Mouse (Mus musculus): ENCODE results near the gene Gpc5.
"Not testable (repeated sequence)": the region's sequence is repeated elsewhere in the genome, so short reads cannot be mapped to it uniquely, and the experiment has no call there.

Gpc5 gene

DNA sequence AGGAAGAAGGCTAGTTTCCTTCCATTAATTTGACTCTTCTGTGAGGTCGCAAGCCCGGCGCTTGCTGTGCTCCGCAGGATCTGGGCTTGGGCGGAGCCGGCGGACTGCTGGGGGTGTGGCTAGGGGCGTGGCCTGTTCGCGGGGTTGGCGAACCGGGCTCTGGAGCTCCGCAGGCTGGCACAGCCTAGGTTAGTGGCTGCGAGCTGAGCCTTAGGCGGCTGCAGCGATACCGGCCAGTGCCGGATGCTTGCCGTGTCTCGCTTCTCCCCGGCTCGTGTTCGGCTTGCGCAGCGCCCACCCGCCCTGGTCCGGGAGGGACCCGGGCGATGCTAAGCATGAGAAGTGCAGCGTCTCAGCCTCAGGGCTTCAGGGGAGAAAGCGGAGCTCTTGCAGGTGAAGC lies at the start of gene Gpc5:
Gpc5 (plus strand) TSS at position 135 of the 400 bp plus-strand sequence.
- DNase-seq (ENCODE audit: low spot score), result peak; percentile 43

DNA sequence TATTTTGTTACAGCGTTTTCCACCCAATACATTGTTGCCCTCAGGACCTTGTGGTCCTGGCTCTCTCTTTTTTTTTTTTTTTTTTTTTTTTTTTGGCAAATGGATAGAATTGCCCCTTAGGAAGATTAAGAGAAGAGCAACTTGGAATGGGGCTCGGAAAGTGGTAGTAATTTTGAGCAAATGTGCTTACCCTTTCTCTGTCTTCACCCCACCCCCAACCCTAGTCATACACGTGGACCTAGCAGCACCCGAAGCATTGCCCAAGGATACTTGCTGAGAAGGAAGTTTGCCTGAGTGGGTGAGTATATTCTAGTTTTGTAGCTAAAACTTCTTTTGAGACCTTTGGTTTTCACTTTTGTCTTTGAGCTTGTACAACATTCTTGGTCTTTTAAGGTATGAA lies 49.4 kb upstream of the Gpc5 start:
- DNase-seq (ENCODE audit: low spot score), result no peak

DNA sequence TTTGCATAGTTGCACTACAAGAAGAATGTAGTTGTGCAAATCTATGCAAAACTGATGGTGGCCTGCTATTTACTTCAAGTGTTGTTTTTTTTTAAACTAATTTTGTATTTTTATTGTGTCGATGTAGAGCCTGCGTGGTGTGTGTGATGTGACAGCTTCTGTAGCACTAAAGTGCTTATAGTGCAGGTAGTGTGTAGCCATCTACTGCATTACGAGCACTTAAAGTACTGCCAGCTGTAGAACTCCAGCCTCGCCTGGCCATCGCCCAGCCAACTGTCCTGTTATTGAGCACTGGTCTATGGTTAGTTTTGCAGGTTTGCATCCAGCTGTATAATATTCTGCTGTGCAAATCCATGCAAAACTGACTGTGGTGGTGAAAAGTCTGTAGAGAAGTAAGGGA lies 48.0 kb upstream of the Gpc5 start:
- DNase-seq (ENCODE audit: low spot score), result no peak

DNA sequence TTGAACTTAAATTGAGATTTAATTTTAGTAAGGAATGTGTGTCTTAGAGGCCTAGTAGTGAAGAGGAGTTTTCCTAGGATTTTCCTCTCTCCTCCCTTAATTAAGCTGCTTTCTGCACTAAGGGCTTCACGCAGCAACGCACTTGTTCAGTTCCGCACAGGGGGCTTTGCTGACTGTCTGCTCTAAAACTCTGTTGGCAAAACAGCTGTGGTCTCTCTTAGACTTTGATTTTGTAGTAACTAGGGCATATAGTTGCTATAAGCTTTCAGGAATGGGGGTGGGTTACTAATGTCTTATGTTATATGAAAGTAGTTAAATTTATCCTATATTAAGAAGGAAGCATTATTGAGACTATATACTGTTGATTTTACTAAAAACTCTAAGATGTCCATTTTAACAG lies 46.3 kb upstream of the Gpc5 start:
- no peak for DNase-seq (ENCODE audit: low spot score)

DNA sequence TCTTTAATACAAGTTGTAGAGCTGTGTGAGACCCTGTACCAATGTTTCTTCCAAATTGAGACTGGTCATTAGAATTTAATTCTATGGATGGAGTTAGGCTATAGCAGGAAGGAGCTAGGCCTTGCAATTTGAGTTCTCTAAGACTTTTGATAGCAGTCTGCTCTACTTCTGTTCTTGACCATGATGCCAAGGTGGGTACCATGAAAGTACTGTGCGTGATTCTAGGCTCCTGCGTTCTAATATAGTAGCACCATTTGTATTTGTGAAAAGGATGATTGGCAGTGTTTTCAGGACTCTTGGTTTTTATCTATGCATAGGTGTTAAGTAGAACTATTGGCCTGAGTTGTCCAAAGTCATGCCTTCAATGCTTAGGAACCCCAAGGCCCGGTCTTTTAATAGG lies 44.7 kb upstream of the Gpc5 start:
- DNase-seq (ENCODE audit: low spot score), result no peak

DNA sequence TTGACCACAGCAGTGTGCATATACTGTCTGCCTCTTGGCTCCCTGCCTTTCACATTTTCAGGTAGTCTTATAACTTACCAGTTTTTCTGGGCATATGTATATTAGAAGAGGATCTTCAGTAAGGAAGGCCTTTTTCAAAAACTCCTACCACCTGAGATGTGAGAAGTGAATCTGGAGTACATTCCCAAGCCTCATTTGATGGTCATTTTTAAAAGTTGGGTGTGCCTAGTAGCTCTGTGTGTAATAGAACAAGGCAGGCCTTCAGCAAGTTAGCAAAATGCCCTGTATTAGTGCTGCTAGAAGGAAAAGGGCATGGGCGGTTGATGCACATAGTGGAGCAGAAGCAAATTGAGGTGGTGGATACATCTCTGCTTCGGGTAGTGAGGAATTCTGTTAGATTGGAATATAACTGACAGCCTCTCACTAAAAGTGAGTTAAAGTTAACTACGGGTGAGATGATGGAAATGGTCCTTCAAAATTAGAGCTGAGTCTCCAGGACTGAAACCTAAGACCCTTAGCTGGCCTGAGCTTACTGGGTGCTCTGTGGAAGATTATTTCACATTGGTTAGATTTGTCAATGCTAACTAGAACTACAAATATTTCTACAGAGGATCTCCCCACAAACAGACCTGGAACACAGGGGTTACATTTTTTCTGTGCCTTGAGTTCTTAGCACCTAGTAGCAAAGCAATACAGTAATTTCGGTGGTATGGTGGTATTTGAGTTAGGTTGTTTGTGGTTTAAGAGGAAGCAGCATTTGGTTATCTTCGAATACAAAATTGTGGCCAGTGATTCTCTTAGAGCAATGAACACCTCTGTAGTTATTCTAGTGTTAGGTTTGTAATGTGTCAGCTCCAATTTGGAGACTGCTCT lies 43.8 kb upstream of the Gpc5 start:
- no peak for DNase-seq (ENCODE audit: low spot score)

DNA sequence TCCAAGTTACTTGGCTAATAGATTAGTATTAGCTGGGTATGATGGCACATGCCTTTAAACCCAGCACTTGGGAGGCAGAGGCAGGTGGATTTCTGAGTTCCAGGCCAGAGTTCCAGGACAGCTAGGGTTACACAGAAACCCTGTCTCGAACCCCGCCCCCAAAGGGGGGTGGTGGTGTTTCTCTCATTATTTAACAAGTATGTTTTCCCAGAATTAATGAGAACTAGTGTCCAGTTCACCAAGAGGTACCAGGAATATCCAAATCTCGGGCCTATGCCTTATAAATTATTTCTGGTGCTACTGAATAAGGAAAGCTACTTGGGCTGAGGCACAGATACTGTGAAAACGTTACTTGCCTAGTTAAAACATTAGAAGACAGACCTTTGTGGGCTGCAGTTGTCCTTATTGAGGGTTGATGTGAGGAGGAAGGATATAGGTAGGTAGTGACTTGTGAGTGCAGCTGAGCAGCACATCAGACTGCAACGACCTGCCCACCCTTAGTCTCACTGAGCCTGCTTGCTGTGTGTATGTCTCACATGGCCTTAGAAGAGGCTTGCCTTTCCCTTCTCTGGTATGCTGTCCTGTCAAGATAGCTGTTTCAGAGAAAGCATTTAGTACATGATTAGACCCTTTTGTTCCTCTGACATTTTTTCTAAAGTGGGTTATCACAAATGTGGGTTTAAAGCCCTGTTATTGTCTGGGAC lies 43.0 kb upstream of the Gpc5 start:
- DNase-seq (ENCODE audit: low spot score), result no peak

DNA sequence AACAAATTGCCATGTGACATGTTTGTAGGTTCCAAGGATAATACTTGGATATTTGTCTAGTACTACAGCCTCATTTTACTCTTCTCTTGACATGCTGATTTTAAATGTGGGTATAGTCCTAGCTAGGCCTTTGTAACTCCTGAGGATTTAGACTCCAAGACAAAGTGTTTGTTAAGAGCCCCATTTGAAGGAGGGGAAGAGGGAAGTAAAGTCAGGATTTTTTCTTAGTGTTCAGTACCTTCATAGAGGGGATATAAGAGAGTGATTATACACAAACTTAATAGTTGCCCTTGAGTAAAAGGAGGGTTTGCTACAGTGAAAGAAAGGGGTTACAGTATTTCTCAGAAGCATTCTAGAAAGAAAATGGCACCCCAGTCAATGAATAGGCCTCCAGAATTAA lies 42.2 kb upstream of the Gpc5 start:
- no peak for DNase-seq (ENCODE audit: low spot score)

DNA sequence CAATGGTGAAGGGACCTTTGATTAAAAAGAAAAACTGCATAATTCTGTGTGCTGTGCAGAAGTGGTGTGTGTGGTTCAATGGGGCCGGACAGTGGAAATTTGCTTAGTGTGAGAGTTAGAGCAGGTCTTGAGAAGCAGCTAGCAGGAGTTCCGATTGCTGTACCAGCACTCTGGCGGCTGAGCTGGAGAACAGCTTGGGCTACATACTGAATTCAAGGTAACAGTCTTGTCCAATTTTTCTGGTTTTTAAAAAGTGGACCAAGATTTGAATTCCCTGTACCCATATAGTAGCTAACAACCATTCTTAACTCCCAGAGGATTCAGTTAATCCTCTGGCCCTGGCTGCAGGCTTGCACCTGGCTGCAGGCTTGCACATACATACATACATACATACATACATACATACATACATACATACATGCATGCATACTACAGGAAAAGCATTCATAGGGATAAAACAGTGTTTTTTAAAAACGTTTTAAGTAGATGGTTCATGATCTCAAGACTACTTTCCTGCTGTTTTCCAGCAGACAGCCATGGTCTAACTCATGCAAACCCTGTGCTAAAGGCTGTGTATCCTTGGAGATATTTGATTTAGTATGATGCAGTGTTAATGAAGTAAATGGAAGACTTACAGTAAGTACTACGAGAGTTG lies 40.8 kb upstream of the Gpc5 start:
- no peak for DNase-seq (ENCODE audit: low spot score)

DNA sequence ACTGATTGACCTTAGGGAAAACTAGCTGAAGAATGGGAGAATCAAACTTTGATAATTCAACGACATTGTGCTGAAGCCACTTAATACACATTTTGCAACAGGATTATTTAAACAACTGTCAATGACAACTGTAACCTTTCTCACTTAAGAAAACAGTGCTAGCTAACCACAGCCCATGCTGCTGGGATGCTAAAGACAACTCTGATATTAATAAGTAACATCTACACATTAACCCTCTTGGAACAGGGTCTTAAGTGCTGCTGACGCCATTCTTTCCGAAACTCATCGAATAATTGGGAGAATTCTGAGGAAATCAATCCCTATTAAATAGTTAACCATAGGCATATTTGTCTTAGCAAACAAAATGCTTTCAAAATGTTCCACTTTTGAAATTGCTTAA lies 39.6 kb upstream of the Gpc5 start:
- DNase-seq (ENCODE audit: low spot score), result no peak

DNA sequence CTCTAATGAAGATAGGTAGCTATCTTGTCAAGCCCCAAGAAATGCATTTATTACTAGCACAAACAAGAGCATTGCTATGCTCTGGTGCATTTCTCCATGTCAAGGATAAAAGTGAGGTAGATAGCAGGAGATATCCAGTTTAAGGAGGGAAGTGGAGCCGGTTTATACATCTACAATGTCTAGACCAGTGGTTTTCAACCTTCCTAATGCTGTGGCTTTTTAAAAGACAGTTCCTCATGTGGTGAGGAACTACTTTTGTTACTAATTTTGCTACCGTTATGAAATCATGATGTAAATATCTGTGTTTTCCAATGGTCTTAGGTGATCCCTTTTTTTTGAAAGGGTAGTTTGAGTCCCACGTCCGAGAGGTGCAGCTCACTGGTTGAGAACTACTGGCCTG lies 37.8 kb upstream of the Gpc5 start:
- no peak for DNase-seq (ENCODE audit: low spot score)

DNA sequence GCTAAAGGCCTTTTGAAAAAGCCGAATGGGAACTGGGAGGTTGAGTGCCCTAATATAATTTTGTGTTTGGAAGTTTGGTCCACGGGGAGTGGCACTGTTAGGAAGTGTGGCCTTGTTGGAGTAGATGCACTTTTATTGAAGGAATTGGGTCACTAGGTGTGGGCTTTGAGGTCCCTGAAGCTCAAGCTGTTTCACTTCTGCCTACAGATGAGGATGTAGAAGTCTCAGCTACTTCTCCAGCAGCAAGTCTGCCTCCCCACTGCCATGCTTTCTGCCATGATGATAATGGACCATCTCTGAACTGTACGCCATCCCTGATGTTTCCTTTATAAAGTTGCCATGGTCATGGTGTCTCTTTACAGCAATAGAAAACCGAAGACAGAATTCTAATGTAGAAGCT lies 34.5 kb upstream of the Gpc5 start:
- DNase-seq (ENCODE audit: low spot score), result no peak

DNA sequence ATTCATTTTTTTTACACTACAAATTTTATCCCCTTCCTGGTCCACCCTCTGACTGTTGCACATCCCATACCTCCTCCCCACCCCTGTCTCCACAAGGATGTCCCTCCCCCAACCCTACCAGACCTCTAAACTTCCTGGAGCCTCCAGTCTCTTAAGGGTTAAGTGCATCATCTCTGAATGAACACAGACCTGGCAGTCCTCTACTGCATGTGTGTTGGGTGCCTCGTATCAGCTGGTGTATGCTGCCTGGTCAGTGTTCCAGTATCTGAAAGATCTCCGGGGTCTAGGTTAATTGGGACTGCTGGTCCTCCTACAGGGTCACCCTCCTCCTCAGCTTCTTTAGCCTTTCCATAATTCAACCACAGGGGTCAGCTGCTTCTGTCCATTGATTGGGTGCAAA lies 25.9 kb upstream of the Gpc5 start:
- not testable (repeated sequence) for DNase-seq (ENCODE audit: low spot score)

DNA sequence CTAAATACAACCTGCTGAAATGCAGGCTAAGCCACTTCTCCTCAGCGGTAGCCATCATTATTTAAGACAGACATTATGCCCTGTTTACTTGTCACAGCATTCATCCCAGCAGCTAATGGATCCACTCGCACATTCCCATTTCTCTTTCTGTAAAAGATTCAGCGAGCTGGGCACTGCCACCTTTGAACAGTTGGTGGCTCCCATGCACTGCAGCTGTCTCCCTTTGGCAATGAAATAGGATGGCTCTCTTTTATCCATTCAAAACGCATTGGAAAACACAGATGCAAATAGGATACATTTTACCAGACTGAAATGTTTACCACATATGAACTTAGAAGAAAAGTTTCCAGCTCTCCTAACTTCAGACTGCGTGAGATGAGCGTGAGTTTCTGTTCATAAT lies 21.5 kb upstream of the Gpc5 start:
- no peak for DNase-seq (ENCODE audit: low spot score)

DNA sequence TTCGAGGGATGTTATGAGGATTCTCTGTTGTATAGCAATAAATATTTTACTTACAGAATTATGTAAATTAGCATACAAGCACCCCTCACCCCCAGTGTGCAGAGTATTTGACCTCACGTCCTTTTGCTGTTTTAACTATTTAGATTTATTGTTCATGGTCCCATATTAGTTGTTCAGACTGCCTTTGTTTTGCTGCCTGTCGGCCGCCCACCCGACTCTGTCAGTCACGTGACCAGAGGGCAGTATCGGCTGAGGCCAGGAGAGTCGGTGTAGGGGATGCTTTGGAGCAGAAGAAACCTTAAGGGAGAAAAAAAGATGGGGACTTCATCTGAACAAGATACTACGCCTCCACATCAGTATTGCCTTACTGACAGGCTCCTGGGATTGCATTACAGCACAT lies 14.7 kb upstream of the Gpc5 start:
- no peak for DNase-seq (ENCODE audit: low spot score)

DNA sequence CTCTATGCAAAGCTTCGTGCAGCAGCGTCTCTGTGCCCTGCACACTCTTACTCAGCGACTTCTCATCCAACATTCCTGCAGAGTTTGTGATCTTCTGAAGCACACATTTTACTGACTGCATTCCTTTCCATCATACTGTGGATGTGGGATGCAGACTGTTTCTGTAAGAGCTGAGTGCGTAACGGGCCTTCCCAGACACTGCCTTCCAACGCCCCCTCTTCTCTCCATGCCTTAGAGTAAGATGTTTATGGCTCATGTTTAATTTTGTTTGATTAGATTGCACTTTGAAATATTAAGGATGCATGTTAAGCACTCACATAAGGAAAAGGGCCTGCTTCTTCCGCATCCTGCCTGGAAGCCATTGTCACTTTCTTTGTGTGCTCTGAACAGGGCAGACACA lies 14.0 kb upstream of the Gpc5 start:
- DNase-seq (ENCODE audit: low spot score), result no peak

DNA sequence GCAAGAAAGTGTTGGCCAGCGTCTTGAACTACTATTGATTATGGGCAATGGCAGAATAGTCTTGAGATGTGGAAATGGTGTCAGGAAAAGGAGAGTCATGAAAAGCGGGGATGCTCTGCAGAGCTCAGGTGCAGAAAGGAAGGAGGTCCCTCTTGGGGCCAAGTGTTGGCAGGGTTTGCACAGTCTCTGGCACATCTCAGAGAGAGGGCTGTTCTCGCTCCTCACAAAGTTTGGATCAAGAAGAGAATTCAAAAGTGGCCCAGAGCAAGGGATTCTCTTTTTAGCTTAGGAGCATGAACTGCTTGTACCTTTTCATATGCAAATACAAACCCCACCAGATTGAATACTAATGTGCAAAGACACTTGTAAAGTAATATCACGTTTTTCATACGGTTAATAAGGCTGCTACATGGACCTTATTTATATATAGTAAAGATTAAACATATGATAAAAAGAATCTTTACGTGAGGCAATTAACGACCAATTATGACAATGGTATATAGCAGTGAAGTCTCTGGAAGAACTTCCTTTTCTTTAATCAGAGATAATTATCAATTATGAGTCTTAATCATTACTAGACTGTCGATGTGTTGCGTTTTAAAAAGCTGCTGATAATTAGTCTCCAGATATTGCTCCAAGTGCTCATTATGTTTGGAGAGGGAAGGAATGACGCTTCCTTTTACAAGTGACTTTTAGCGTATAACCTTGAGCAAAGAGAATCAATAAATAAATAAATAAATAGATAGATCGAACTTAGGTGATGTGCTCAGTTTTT lies 10.1 kb upstream of the Gpc5 start:
- no peak for DNase-seq (ENCODE audit: low spot score)

DNA sequence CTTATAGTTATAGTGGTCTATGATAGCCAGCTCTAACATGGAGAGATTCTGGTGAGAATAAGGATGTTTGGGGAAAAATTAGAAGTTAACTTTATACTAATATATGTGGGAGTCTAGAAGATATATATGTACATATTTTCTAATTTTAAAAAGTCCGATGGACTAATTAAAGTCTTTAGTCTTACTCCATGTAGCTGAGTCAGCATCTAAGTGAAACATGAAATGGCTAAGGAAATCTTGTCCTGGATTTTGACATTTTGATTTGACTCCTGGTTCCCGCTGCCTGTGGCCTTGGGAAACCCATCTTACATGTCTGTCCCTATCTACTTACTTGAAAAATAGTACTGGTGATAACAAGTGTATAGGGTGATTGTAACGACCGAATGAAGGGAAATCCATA lies 1.5 kb upstream of the Gpc5 start:
- DNase-seq (ENCODE audit: low spot score), result no peak

DNA sequence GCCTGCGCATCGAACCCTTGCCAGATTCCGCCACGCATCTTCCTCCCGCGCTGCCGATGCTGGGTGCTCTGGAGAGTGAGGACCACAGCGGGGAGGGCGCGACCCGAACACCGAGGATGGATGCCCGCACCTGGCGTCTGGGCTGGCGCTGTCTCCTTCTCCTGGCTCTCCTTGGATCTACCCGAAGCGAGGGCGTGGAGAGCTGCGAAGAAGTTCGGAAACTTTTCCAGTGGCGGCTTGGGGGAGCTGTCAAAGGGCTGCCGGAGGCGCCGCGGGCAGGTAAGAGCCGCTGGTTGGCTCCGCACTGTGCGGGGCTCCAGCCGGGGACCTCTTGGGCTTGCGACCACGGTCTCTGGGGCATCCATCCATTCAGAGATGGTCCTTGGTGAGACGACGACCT lies 495 bp downstream of the Gpc5 start:
- DNase-seq (ENCODE audit: low spot score), result no peak

DNA sequence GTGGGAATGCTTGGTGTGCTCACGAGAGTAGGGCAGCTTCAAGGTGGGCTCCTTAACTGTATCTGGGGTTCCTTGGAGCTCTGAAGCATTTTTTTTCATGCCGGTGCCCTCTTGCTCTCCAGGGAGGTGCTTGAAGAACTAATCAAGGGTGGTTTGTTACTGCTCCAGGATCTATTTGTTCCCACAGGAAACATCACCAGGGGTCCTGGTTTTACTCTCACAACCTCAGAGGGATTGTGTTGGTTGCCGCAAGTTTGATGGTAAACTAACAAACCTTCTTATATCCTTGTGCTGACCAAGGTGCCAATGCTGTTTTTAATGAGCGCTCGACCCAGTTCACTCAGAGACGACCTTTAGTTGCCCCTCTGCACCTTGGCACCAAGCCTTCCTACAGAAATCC lies 937 bp downstream of the Gpc5 start:
- no peak for DNase-seq (ENCODE audit: low spot score)

DNA sequence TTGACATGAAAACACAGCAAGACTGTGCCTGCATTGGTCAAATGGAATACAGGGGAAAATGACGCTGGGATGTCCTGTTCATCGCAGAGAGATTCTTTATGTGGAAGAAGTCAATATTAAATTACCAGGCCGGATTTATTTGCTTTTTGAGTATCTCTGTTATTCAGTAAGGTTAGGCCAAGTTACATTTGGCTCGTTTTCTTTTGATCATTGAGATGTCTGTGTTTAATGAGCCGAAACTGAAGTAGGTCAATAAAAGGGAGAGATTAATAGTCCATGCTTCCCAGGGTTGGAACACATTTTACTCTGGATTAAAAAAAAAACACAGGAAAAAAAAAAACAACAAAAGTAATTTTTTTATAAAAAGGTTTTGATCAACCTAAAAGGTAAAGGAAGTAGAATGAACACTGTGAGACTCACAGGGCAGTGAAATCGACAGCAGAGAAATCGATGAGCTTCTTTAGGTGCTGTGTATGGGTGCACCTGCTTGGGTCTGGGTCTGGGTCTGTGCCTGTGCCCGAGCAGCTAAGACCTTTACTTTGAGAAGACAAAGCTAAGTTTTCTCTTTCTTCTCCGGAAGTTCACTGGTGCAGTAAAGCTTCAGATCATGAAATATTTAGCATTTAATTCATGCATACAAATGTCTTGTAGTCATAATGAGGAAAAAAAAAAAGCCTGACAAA lies 8.7 kb downstream of the Gpc5 start:
- no peak for DNase-seq (ENCODE audit: low spot score)

DNA sequence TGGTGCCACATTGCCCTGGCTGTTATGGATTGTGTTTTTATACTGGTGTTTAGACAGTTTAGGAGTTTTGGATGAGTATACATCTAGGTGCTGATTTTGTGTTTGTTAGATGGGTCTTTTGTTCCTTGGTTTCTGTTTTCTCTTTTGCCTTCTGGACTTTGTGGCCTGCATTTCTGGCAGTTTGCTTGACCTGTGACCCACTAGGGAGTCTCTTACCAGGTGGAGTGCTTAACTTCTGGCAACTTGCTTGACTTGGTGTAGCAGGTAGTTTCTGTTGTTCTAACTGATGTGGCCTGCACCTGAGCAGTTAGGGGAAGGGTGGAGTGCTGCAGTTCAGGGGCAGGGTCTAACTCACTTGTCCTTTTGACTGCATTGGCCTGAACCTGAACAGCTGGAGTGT lies 14.3 kb downstream of the Gpc5 start:
- DNase-seq (ENCODE audit: low spot score), result no peak

Measured in urinary bladder, postnatal 10 days (tissue).